Mouse (Mus musculus): ENCODE data around the gene Eml6.
"Not testable (repeated sequence)": the region's sequence is repeated elsewhere in the genome, so short reads cannot be mapped to it uniquely, and the experiment has no call there.

The Eml6 gene

GRCm38 (mm10) chr11:29840606-29841227 lies 185.1 kb downstream of the Eml6 start:
- DNase-seq = no peak

GRCm38 (mm10) chr11:29839781-29840180 lies 186.1 kb downstream of the Eml6 start:
- no peak for DNase-seq

GRCm38 (mm10) chr11:29837066-29837465 lies 188.8 kb downstream of the Eml6 start:
- DNase-seq = no peak

GRCm38 (mm10) chr11:29827729-29828128 lies 198.1 kb downstream of the Eml6 start:
- DNase-seq = no peak

GRCm38 (mm10) chr11:29826001-29826400 lies 199.8 kb downstream of the Eml6 start:
- no peak for DNase-seq

GRCm38 (mm10) chr11:29825271-29825718 lies 200.5 kb downstream of the Eml6 start, which contains the start of gene 4931440F15Rik:
Gene 4931440F15Rik (minus strand): TSS chr11:29825668.
- DNase-seq = not testable (repeated sequence)

GRCm38 (mm10) chr11:29824474-29825270 lies 201.2 kb downstream of the Eml6 start:
- DNase-seq = not testable (repeated sequence)

- DNase-seq = no peak
These were observed 202.7 kb downstream of the Eml6 start for GRCm38 (mm10) chr11:29823141-29823540.

GRCm38 (mm10) chr11:29815670-29816069 lies 210.2 kb downstream of the Eml6 start:
- DNase-seq = no peak

- no peak for DNase-seq
These were observed 210.6 kb downstream of the Eml6 start for GRCm38 (mm10) chr11:29815261-29815660.

GRCm38 (mm10) chr11:29813267-29813666 lies 212.6 kb downstream of the Eml6 start:
- no peak for DNase-seq

- DNase-seq = peak in 1 of 2 experiments; percentile 5
These were observed 213.4 kb downstream of the Eml6 start for GRCm38 (mm10) chr11:29812475-29812874.

- peak in 1 of 2 experiments; percentile 7 for DNase-seq
These were observed 215.5 kb downstream of the Eml6 start for GRCm38 (mm10) chr11:29810324-29810723.

GRCm38 (mm10) chr11:29808981-29809589 lies 216.7 kb downstream of the Eml6 start:
- DNase-seq = no peak

- DNase-seq = no peak
These were observed 217.5 kb downstream of the Eml6 start for GRCm38 (mm10) chr11:29808173-29808980.

- DNase-seq = no peak
These were observed 218.5 kb downstream of the Eml6 start for GRCm38 (mm10) chr11:29807325-29807724.

- DNase-seq = no peak
These were observed 224.1 kb downstream of the Eml6 start for GRCm38 (mm10) chr11:29801432-29802427.

- DNase-seq = no peak
These were observed 226.0 kb downstream of the Eml6 start for GRCm38 (mm10) chr11:29799839-29800238.

GRCm38 (mm10) chr11:29795106-29795505 lies 230.7 kb downstream of the Eml6 start:
- no peak for DNase-seq

- DNase-seq = no peak
These were observed 231.4 kb downstream of the Eml6 start for GRCm38 (mm10) chr11:29794475-29794874.

- no peak for DNase-seq
These were observed 235.0 kb downstream of the Eml6 start for GRCm38 (mm10) chr11:29790796-29791195.

Data from B cell, adult 2 months (primary cell).